ENCODE assay signal across 8 mouse cellular contexts in the genomic region with DNA sequence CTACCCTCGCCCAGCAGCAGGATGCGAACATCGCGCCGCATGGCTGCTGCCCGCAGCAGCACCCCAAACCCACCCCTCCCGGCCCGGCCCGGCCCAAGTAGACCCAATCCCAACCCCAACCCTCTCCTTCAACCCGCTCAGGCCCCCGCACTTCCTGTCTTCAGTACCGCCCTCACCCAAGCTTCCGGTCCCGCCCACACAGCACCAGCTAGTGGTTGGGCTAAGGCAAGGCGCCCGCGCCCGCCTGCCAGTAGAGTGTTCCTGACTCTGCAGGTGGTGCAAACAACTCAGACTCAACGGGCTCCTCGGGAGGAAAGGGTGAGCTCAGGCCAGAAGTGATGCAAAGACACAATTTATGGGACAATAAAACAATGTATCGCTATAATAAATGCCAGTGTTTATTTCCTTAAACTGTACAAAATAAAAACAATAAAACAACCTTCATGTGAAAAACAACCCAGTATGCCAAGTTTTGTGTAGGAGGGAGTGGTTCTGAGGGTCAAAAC. TPM values are rescaled to one million over a fixed set of nuclear protein-coding genes. Genes with fewer than 3 reads are reported as not detected.
DNase-seq lines count a peak whose midpoint lies in the region; ATAC-seq and TF ChIP-seq lines count a peak whose summit lies in the region.

A gene (minus strand): TSS at position 456 of the 506 bp plus-strand sequence.

- peak within 1 kb of the TSS; percentile 71 for H3K4me2 ChIP-seq in CH12.LX (ENCODE audit: insufficient read depth, low read depth, poor library complexity, severe bottlenecking)
- H3K4me2 ChIP-seq in forebrain, embryonic 12.5 days = peak within 1 kb of the TSS; percentile 93
- peak within 1 kb of the TSS; percentile 93 for H3K4me2 ChIP-seq in heart, postnatal 0 days (ENCODE audit: low read depth, low read length)
- H3K4me2 ChIP-seq in liver, postnatal 0 days (ENCODE audit: low read depth, low read length) = peak within 1 kb of the TSS; percentile 89
- peak within 1 kb of the TSS; percentile 93 for H3K4me2 ChIP-seq in neural tube, embryonic 14.5 days (ENCODE audit: low read depth, low read length)

- DNase-seq in CH12.LX (ENCODE audit: extremely low read depth) = peak; percentile 95
- DNase-seq in c-Kit-positive CD71-positive TER-119-negative erythroid progenitor cells, embryonic 14.5 days (ENCODE audit: low read depth) = peak; percentile 94
- DNase-seq in heart, postnatal 0 days (ENCODE audit: low spot score) = peak; percentile 92
- DNase-seq in large intestine, adult 2 months (ENCODE audit: low read depth, low spot score) = peak; percentile 91
- peak; percentile 98 for DNase-seq in liver, postnatal 0 days
- DNase-seq in testis, postnatal 10 days (ENCODE audit: low spot score) = peak; percentile 96

- peaks cover 12 to 15% of the 10 kb centered on the region in 2 experiments for H3K4me1 ChIP-seq in CH12.LX (ENCODE audit: control insufficient read depth in 1 of 2, insufficient read depth in 2 of 2)
- H3K4me1 ChIP-seq in forebrain, embryonic 12.5 days = peaks cover 19% of the 10 kb centered on the region
- peaks cover 12% of the 10 kb centered on the region; the same call in 1 of the 2 replicates for H3K4me1 ChIP-seq in heart, postnatal 0 days (ENCODE audit: control insufficient read depth, insufficient read depth)
- H3K4me1 ChIP-seq in liver, postnatal 0 days (ENCODE audit: insufficient read depth) = peaks cover 19% of the 10 kb centered on the region
- H3K4me1 ChIP-seq in neural tube, embryonic 14.5 days (ENCODE audit: control insufficient read depth, insufficient read depth, low read length) = peaks cover 12% of the 10 kb centered on the region; the same call in 1 of the 2 replicates

- H3K9me3 ChIP-seq in CH12.LX (replicated peaks; ENCODE audit: low read length) = no peaks in the 10 kb centered on the region
- no peaks in the 10 kb centered on the region for H3K9me3 ChIP-seq in forebrain, embryonic 12.5 days
- no peaks in the 10 kb centered on the region for H3K9me3 ChIP-seq in heart, postnatal 0 days (replicated peaks; ENCODE audit: control insufficient read depth, low read length)
- no peaks in the 10 kb centered on the region for H3K9me3 ChIP-seq in liver, postnatal 0 days (ENCODE audit: low read length)
- H3K9me3 ChIP-seq in neural tube, embryonic 14.5 days (ENCODE audit: control insufficient read depth, low read length) = no peaks in the 10 kb centered on the region

- WGBS in forebrain, embryonic 12.5 days = under 1% methylated on average over 21 of the region's 21 CpGs
- 1% methylated on average over 21 of the region's 21 CpGs for WGBS in heart, postnatal 0 days
- WGBS in large intestine, adult 2 months = 2% methylated on average over 21 of the region's 21 CpGs
- WGBS in liver, postnatal 0 days (ENCODE audit: insufficient replicate concordance) = under 1% methylated on average over 21 of the region's 21 CpGs
- under 1% methylated on average over 21 of the region's 21 CpGs for WGBS in neural tube, embryonic 14.5 days

- in situ Hi-C loops in CH12.LX (cut with MboI; ENCODE audit: low pct_ligation_motif_present, low pct_unique_long_range_greater_than_20kb, low sequenced_read_pairs) = no loop called here

- TF ChIP-seq RAD21 in CH12.LX (IDR thresholded peaks at IDR 0.05; ENCODE audit: low read depth, low read length) = no peak; the same call in 1 of the 2 replicates

- TF ChIP-seq EP300 in CH12.LX (IDR thresholded peaks at IDR 0.05; ENCODE audit: low read length) = no peak
- TF ChIP-seq EP300 in heart, postnatal 0 days (IDR thresholded peaks at IDR 0.05; ENCODE audit: low read depth) = peak; percentile 71
- TF ChIP-seq EP300 in liver, postnatal 0 days (IDR thresholded peaks at IDR 0.05; ENCODE audit: low read depth) = no peak

- H3K27me3 ChIP-seq in CH12.LX (replicated peaks) = no peaks in the 10 kb centered on the region
- no peaks in the 10 kb centered on the region for H3K27me3 ChIP-seq in forebrain, embryonic 12.5 days
- H3K27me3 ChIP-seq in heart, postnatal 0 days (ENCODE audit: control insufficient read depth, insufficient read depth, low read length) = no peaks in the 10 kb centered on the region
- no peaks in the 10 kb centered on the region for H3K27me3 ChIP-seq in liver, postnatal 0 days (ENCODE audit: insufficient read depth, low read length)
- H3K27me3 ChIP-seq in neural tube, embryonic 14.5 days (ENCODE audit: control insufficient read depth, insufficient read depth, low read length) = no peaks in the 10 kb centered on the region

- dilution Hi-C loops in CH12.LX (cut with MboI; ENCODE audit: extremely low pct_ligation_motif_present, extremely low pct_unique_long_range_greater_than_20kb, low sequenced_read_pairs) = no loop called here

- peaks cover 59 to 84% of the 10 kb centered on the region in 2 experiments for H3K36me3 ChIP-seq in CH12.LX (replicated peaks in 1 of 2; ENCODE audit: control insufficient read depth in 1 of 2, insufficient read depth in 1 of 2, low read length in 1 of 2)
- H3K36me3 ChIP-seq in forebrain, embryonic 12.5 days (replicated peaks) = peaks cover 68% of the 10 kb centered on the region
- peaks cover 38% of the 10 kb centered on the region for H3K36me3 ChIP-seq in heart, postnatal 0 days (replicated peaks; ENCODE audit: control insufficient read depth, insufficient read depth, low read length)
- H3K36me3 ChIP-seq in liver, postnatal 0 days (replicated peaks; ENCODE audit: insufficient read depth, low read length) = peaks cover 32% of the 10 kb centered on the region
- peaks cover 32% of the 10 kb centered on the region for H3K36me3 ChIP-seq in neural tube, embryonic 14.5 days (ENCODE audit: control insufficient read depth, insufficient read depth, low read length)

- H3K9ac ChIP-seq in CH12.LX (ENCODE audit: insufficient read depth, low read depth) = peak within 1 kb of the TSS; percentile 83
- peak within 1 kb of the TSS; percentile 80 for H3K9ac ChIP-seq in forebrain, embryonic 12.5 days
- H3K9ac ChIP-seq in heart, postnatal 0 days (replicated peaks; ENCODE audit: low read depth, low read length) = peak within 1 kb of the TSS; percentile 84
- H3K9ac ChIP-seq in liver, postnatal 0 days (replicated peaks) = peak within 1 kb of the TSS; percentile 88
- peak within 1 kb of the TSS; percentile 67 for H3K9ac ChIP-seq in neural tube, embryonic 14.5 days (replicated peaks; ENCODE audit: low read depth, low read length)

- H3K4me3 ChIP-seq in CH12.LX (replicated peaks in 1 of 3; ENCODE audit: low read depth in 2 of 3, low read length in 2 of 3, poor library complexity in 1 of 3) = peak within 1 kb of the TSS; percentile 71 to 93 (median 77)
- peak within 1 kb of the TSS; percentile 93 for H3K4me3 ChIP-seq in forebrain, embryonic 12.5 days (replicated peaks)
- peak within 1 kb of the TSS; percentile 80 for H3K4me3 ChIP-seq in heart, postnatal 0 days (ENCODE audit: low read depth, low read length)
- peak within 1 kb of the TSS; percentile 86 for H3K4me3 ChIP-seq in liver, postnatal 0 days (ENCODE audit: low read depth, low read length)
- peak within 1 kb of the TSS; percentile 81 for H3K4me3 ChIP-seq in neural tube, embryonic 14.5 days (ENCODE audit: low read depth, low read length)

- H3K79me2 ChIP-seq in CH12.LX (replicated peaks; ENCODE audit: control insufficient read depth, extremely low read depth, insufficient read depth, poor library complexity, severe bottlenecking) = peaks cover 14% of the 10 kb centered on the region

- ATAC-seq in forebrain, embryonic 12.5 days (ENCODE audit: low FRiP score) = peak; percentile 96
- peak; percentile 95 for ATAC-seq in heart, postnatal 0 days (ENCODE audit: insufficient read depth, low read depth)
- peak; percentile 93 for ATAC-seq in liver, postnatal 0 days
- ATAC-seq in neural tube, embryonic 14.5 days (ENCODE audit: low read depth) = peak; percentile 95

- TF ChIP-seq POLR2A in CH12.LX (IDR thresholded peaks at IDR 0.05; ENCODE audit: low read depth, low read length) = peak; percentile 92

- TF ChIP-seq CTCF in CH12.LX (conservative IDR thresholded peaks at IDR 0.05 in 1 of 2, IDR thresholded peaks at IDR 0.05 in 1 of 2; ENCODE audit: low read depth in 2 of 2, low read length in 2 of 2) = peak in 1 of 2 experiments; percentile 26; a peak in 1 of 4 replicates
- TF ChIP-seq CTCF in heart, postnatal 0 days (IDR thresholded peaks at IDR 0.05; ENCODE audit: low read depth) = peak; percentile 74
- peak; percentile 82 for TF ChIP-seq CTCF in liver, postnatal 0 days (IDR thresholded peaks at IDR 0.05; ENCODE audit: low read depth)

- H3K27ac ChIP-seq in CH12.LX (ENCODE audit: insufficient read depth, low read depth) = peak within 1 kb of the TSS; percentile 54
- peak within 1 kb of the TSS; percentile 80 for H3K27ac ChIP-seq in forebrain, embryonic 12.5 days
- peak within 1 kb of the TSS; percentile 93 for H3K27ac ChIP-seq in heart, postnatal 0 days (ENCODE audit: low read depth)
- H3K27ac ChIP-seq in liver, postnatal 0 days (ENCODE audit: low read depth) = peak within 1 kb of the TSS; percentile 88
- H3K27ac ChIP-seq in neural tube, embryonic 14.5 days (ENCODE audit: low read depth, low read length) = peak within 1 kb of the TSS; percentile 64

TF ChIP-seq in CH12.LX, 34 proteins besides CTCF, POLR2A, EP300 and RAD21 (continues in another document):
- peak; percentile 75; the same call in 1 of the 2 replicates for TF ChIP-seq TBP (conservative IDR thresholded peaks at IDR 0.05; ENCODE audit: low read depth, low read length)
- TF ChIP-seq USF1 (IDR thresholded peaks at IDR 0.05; ENCODE audit: low read depth, low read length) = no peak
- no peak for TF ChIP-seq NRF1 (IDR thresholded peaks at IDR 0.05; ENCODE audit: low read depth, low read length)
- 0 out of 2 replicates have a peak, but pooled peaks have one; percentile 14 for TF ChIP-seq MXI1 (IDR thresholded peaks at IDR 0.05; ENCODE audit: low read depth, low read length)
- TF ChIP-seq POLR2AphosphoS2 (IDR thresholded peaks at IDR 0.05; ENCODE audit: low read depth, low read length) = peak; percentile 38; the same call in 1 of the 2 replicates
- no peak for TF ChIP-seq ZC3H11A (IDR thresholded peaks at IDR 0.05; ENCODE audit: low read depth, low read length)
- TF ChIP-seq MAZ (IDR thresholded peaks at IDR 0.05; ENCODE audit: low read depth, low read length) = peak; percentile 91
- peak; percentile 49; the same call in 1 of the 2 replicates for TF ChIP-seq IRF4 (IDR thresholded peaks at IDR 0.05; ENCODE audit: low read depth, low read length)
- peak; percentile 80; the same call in 1 of the 2 replicates for TF ChIP-seq SIN3A (IDR thresholded peaks at IDR 0.05; ENCODE audit: low read length)

RNA-seq across cellular contexts. Expression of the gene that starts here (rescaled TPM):
- 16.2 and 26.1 TPM in 2 replicates for total RNA-seq in CH12.LX (2012; rRNA removed)
- 17.3 and 19.5 TPM in 2 replicates for total RNA-seq in CH12.LX (2014; rRNA removed)
- polyA plus RNA-seq in CH12.LX (2012; ENCODE audit: insufficient read length, low read depth) = 33.8 and 51.5 TPM in 2 replicates
- 20.9 and 23.4 TPM in 2 replicates for polyA plus RNA-seq in forebrain, embryonic 12.5 days (2016; fragmentation: Nextera tagmentation; extraction: Ambion mirVana)
- 88.2 and 116 TPM in 2 replicates for total RNA-seq in heart, postnatal 0 days (2014; rRNA removed; ENCODE audit: low replicate concordance)
- 27.1 and 27.5 TPM in 2 replicates for polyA plus RNA-seq in heart, postnatal 0 days (2015; fragmentation: Nextera tagmentation; extraction: Ambion mirVana)
- polyA plus RNA-seq in large intestine, adult 2 months (2012; rRNA removed) = 59.9 and 83.1 TPM in 2 replicates
- 9.8 and 10.4 TPM in 2 replicates for polyA plus RNA-seq in liver, postnatal 0 days (2015; fragmentation: Nextera tagmentation; extraction: Ambion mirVana)
- 6.6 and 10.4 TPM in 2 replicates for polyA plus RNA-seq in neural tube, embryonic 14.5 days (2014; fragmentation: Nextera tagmentation; extraction: Ambion mirVana)

Comparison
In these comparisons a context has a peak if more than half of its experiments do, and no peak if none do; other contexts are left out.
1. Peak in every context shown above with its lines: DNase-seq, ATAC-seq, H3K4me3 ChIP-seq and H3K27ac ChIP-seq.